Mouse (Mus musculus): ENCODE data around the gene Cdh1.
A peak's percentile ranks its signal among the peaks of the same experiment; 100 is the strongest.
"Not testable (repeated sequence)": the region's sequence is repeated elsewhere in the genome, so short reads cannot be mapped to it uniquely, and the experiment has no call there.

The Cdh1 gene

GRCm38 (mm10) chr8:106603131-106603819 is at the start of gene Cdh1:
Gene Cdh1, plus strand, starts transcription at chr8:106603351.
- DNase-seq (ENCODE audit: low read depth), result no peak

GRCm38 (mm10) chr8:106554011-106554410 is 49.1 kb upstream of the Cdh1 start:
- no peak for DNase-seq (ENCODE audit: low read depth)

GRCm38 (mm10) chr8:106556068-106556645 is 47.0 kb upstream of the Cdh1 start:
- DNase-seq (ENCODE audit: low read depth), result no peak

GRCm38 (mm10) chr8:106559844-106560243 is 43.3 kb upstream of the Cdh1 start:
- no peak for DNase-seq (ENCODE audit: low read depth)

- peak; percentile 16 for DNase-seq (ENCODE audit: low read depth)
Observed at GRCm38 (mm10) chr8:106561097-106561865, 41.9 kb upstream of the Cdh1 start.

- no peak for DNase-seq (ENCODE audit: low read depth)
Observed at GRCm38 (mm10) chr8:106563691-106564182, 39.4 kb upstream of the Cdh1 start.

GRCm38 (mm10) chr8:106569006-106569405 is 34.1 kb upstream of the Cdh1 start:
- DNase-seq (ENCODE audit: low read depth), result no peak

GRCm38 (mm10) chr8:106570386-106570785 is 32.8 kb upstream of the Cdh1 start:
- no peak for DNase-seq (ENCODE audit: low read depth)

GRCm38 (mm10) chr8:106571551-106572172 is 31.5 kb upstream of the Cdh1 start:
- no peak for DNase-seq (ENCODE audit: low read depth)

- DNase-seq (ENCODE audit: low read depth), result not testable (repeated sequence)
Observed at GRCm38 (mm10) chr8:106572175-106572574, 31.0 kb upstream of the Cdh1 start.

GRCm38 (mm10) chr8:106573168-106573567 is 30.0 kb upstream of the Cdh1 start, which contains the start of gene Gm10073:
Gene Gm10073, minus strand, starts transcription at chr8:106573461.
- not testable (repeated sequence) for DNase-seq (ENCODE audit: low read depth)

- DNase-seq (ENCODE audit: low read depth), result no peak
Observed at GRCm38 (mm10) chr8:106574283-106574682, 28.9 kb upstream of the Cdh1 start.

- no peak for DNase-seq (ENCODE audit: low read depth)
Observed at GRCm38 (mm10) chr8:106576849-106577555, 26.1 kb upstream of the Cdh1 start.

- no peak for DNase-seq (ENCODE audit: low read depth)
Observed at GRCm38 (mm10) chr8:106579510-106579909, 23.6 kb upstream of the Cdh1 start.

- no peak for DNase-seq (ENCODE audit: low read depth)
Observed at GRCm38 (mm10) chr8:106581344-106582088, 21.6 kb upstream of the Cdh1 start.

- no peak for DNase-seq (ENCODE audit: low read depth)
Observed at GRCm38 (mm10) chr8:106584942-106585670, 18.0 kb upstream of the Cdh1 start.

- DNase-seq (ENCODE audit: low read depth), result no peak
Observed at GRCm38 (mm10) chr8:106585671-106586037, 17.5 kb upstream of the Cdh1 start.

- no peak for DNase-seq (ENCODE audit: low read depth)
Observed at GRCm38 (mm10) chr8:106586896-106587295, 16.3 kb upstream of the Cdh1 start.

GRCm38 (mm10) chr8:106588443-106589431 is 14.4 kb upstream of the Cdh1 start:
- no peak for DNase-seq (ENCODE audit: low read depth)

Measured in c-Kit-positive CD71-positive TER-119-negative erythroid progenitor cells, embryonic 14.5 days (primary cell).